Mouse (Mus musculus) CH12.LX (cell line): ENCODE measurements around the gene Cacng5. TPM values are rescaled to one million over a fixed set of nuclear protein-coding genes. Genes with fewer than 3 reads are reported as not detected.

Source experiments
- DNase-seq: peaks from one replicate; pipeline ENCODE4 v3.0.0-alpha.2; 2013; ENCODE audit errors: extremely low read depth
- H3K27ac ChIP-seq: 2 replicates; pipeline ENCODE4 v1.5.1; 2012; ENCODE audit warnings: low read depth, mild to moderate bottlenecking, control low read depth, moderate library complexity; ENCODE audit not compliant: insufficient read depth
- H3K27me3 ChIP-seq: replicated peaks from 2 replicates; pipeline ENCODE3; 2012; ENCODE audit warnings: inconsistent platforms
- H3K36me3 ChIP-seq, 2 experiments: replicated peaks in 1 of 2; 2 replicates each; pipeline versions ENCODE3 to v1.6.1; 2012; ENCODE audit warnings: inconsistent platforms in 1 of 2, low read length in 1 of 2, mild to moderate bottlenecking in 1 of 2, mixed read lengths in 1 of 2, moderate library complexity in 1 of 2; ENCODE audit not compliant: control insufficient read depth in 1 of 2, insufficient read depth in 1 of 2
- H3K4me1 ChIP-seq, 2 experiments: 2 replicates each; pipeline ENCODE4 v1.6.1; 2012; ENCODE audit warnings: inconsistent platforms in 1 of 2, moderate library complexity in 1 of 2; ENCODE audit not compliant: insufficient read depth in 2 of 2, control insufficient read depth in 1 of 2
- H3K4me2 ChIP-seq: 2 replicates; pipeline ENCODE4 v1.6.1; 2012; ENCODE audit warnings: low read depth, mild to moderate bottlenecking, control low read depth; ENCODE audit not compliant: poor library complexity, insufficient read depth, severe bottlenecking
- H3K4me3 ChIP-seq, 3 experiments: fragments of 150-350 bp in 1 of 3; sonication (generic) in 1 of 3; replicated peaks in 1 of 3; 2 replicates each; pipeline versions ENCODE3 to v1.5.1; 2011 to 2012; ENCODE audit warnings: low read depth in 2 of 3, low read length in 2 of 3, mild to moderate bottlenecking in 2 of 3, moderate library complexity in 2 of 3, control low read depth in 1 of 3, improper control_type of control experiment in 1 of 3, inconsistent platforms in 1 of 3, mixed read lengths in 1 of 3; ENCODE audit not compliant: poor library complexity in 1 of 3
- H3K79me2 ChIP-seq: replicated peaks from 2 replicates; pipeline ENCODE4 v1.6.1; 2012; ENCODE audit warnings: mild to moderate bottlenecking, moderate library complexity; ENCODE audit not compliant: control insufficient read depth, poor library complexity, insufficient read depth, severe bottlenecking; ENCODE audit errors: extremely low read depth
- H3K9ac ChIP-seq: 2 replicates; pipeline ENCODE4 v1.6.1; 2012; ENCODE audit warnings: low read depth, mild to moderate bottlenecking, control low read depth, moderate library complexity; ENCODE audit not compliant: insufficient read depth
- H3K9me3 ChIP-seq: replicated peaks from 2 replicates; pipeline ENCODE3; 2012; ENCODE audit warnings: low read length, inconsistent platforms, mixed read lengths
- BHLHE40 ChIP-seq: IDR thresholded peaks from 2 replicates; pipeline ENCODE4 v1.6.1; 2011; ENCODE audit warnings: mild to moderate bottlenecking, low read depth, low read length, improper control_type of control experiment
- CHD1 ChIP-seq: IDR thresholded peaks from 2 replicates; pipeline ENCODE4 v1.6.1; 2012; ENCODE audit warnings: low read depth, low read length, improper control_type of control experiment, inconsistent platforms
- E2F4 ChIP-seq: IDR thresholded peaks from 2 replicates; pipeline ENCODE4 v1.6.1; 2011; ENCODE audit warnings: low read depth, low read length, improper control_type of control experiment; ENCODE audit not compliant: insufficient replicate concordance
- ELF1 ChIP-seq: IDR thresholded peaks from 2 replicates; pipeline ENCODE4 v1.6.1; 2014; ENCODE audit warnings: low read depth, mild to moderate bottlenecking, inconsistent platforms, low read length, improper control_type of control experiment
- ETS1 ChIP-seq: conservative IDR thresholded peaks from 2 replicates; pipeline ENCODE4 v1.6.1; 2012; ENCODE audit warnings: low read depth, mild to moderate bottlenecking, inconsistent platforms, low read length, improper control_type of control experiment, moderate library complexity
- GABPA ChIP-seq: IDR thresholded peaks from 2 replicates; pipeline ENCODE4 v1.6.1; 2012; ENCODE audit warnings: low read depth, low read length, improper control_type of control experiment, inconsistent platforms; ENCODE audit not compliant: insufficient replicate concordance
- IRF4 ChIP-seq: IDR thresholded peaks from 2 replicates; pipeline ENCODE4 v1.6.1; 2014; ENCODE audit warnings: low read depth, mild to moderate bottlenecking, inconsistent platforms, low read length, improper control_type of control experiment
- JUN ChIP-seq: IDR thresholded peaks from 2 replicates; pipeline ENCODE4 v1.6.1; 2011; ENCODE audit warnings: low read depth, mild to moderate bottlenecking, low read length, improper control_type of control experiment, moderate library complexity; ENCODE audit not compliant: insufficient read depth
- KAT2A ChIP-seq: IDR thresholded peaks from 2 replicates; pipeline ENCODE4 v1.6.1; 2012; ENCODE audit warnings: low read length, improper control_type of control experiment, inconsistent platforms; ENCODE audit not compliant: insufficient replicate concordance
- MAFK ChIP-seq: IDR thresholded peaks from 2 replicates; pipeline ENCODE4 v1.6.1; 2011; ENCODE audit warnings: low read length, improper control_type of control experiment; ENCODE audit not compliant: insufficient replicate concordance
- MAX ChIP-seq: IDR thresholded peaks from 2 replicates; pipeline ENCODE4 v1.6.1; 2011; ENCODE audit warnings: low read length, improper control_type of control experiment
- MAZ ChIP-seq: IDR thresholded peaks from 2 replicates; pipeline ENCODE4 v1.6.1; 2012; ENCODE audit warnings: low read depth, mild to moderate bottlenecking, inconsistent platforms, low read length, improper control_type of control experiment, moderate library complexity
- MEF2A ChIP-seq: IDR thresholded peaks from 2 replicates; pipeline ENCODE4 v1.6.1; 2014; ENCODE audit warnings: low read depth, mild to moderate bottlenecking, inconsistent platforms, low read length, improper control_type of control experiment, borderline replicate concordance
- MXI1 ChIP-seq: IDR thresholded peaks from 2 replicates; pipeline ENCODE4 v1.6.1; 2011; ENCODE audit warnings: mild to moderate bottlenecking, low read depth, low read length, improper control_type of control experiment
- MYC ChIP-seq: IDR thresholded peaks from 2 replicates; pipeline ENCODE4 v1.6.1; 2011; ENCODE audit warnings: low read depth, mild to moderate bottlenecking, improper control_type of control experiment, low read length
- NRF1 ChIP-seq: IDR thresholded peaks from 2 replicates; pipeline ENCODE4 v1.6.1; 2014; ENCODE audit warnings: low read depth, mild to moderate bottlenecking, inconsistent platforms, low read length, improper control_type of control experiment, moderate library complexity
- PAX5 ChIP-seq: IDR thresholded peaks from 2 replicates; pipeline ENCODE4 v1.6.1; 2012; ENCODE audit warnings: low read length, inconsistent platforms, mixed read lengths
- POLR2A ChIP-seq: IDR thresholded peaks from 2 replicates; pipeline ENCODE4 v1.6.1; 2011; ENCODE audit warnings: low read depth, mild to moderate bottlenecking, improper control_type of control experiment, low read length
- POLR2AphosphoS2 ChIP-seq: IDR thresholded peaks from 2 replicates; pipeline ENCODE4 v1.6.1; 2011; ENCODE audit warnings: low read depth, low read length, improper control_type of control experiment
- RAD21 ChIP-seq: IDR thresholded peaks from 2 replicates; pipeline ENCODE4 v1.6.1; 2011; ENCODE audit warnings: low read depth, mild to moderate bottlenecking, low read length, improper control_type of control experiment, moderate library complexity
- TBP ChIP-seq: conservative IDR thresholded peaks from 2 replicates; pipeline ENCODE4 v1.6.1; 2011; ENCODE audit warnings: low read depth, low read length, improper control_type of control experiment
- USF1 ChIP-seq: IDR thresholded peaks from 2 replicates; pipeline ENCODE4 v1.6.1; 2014; ENCODE audit warnings: low read depth, mild to moderate bottlenecking, inconsistent platforms, low read length, improper control_type of control experiment
- ZC3H11A ChIP-seq: IDR thresholded peaks from 2 replicates; pipeline ENCODE4 v1.6.1; 2012; ENCODE audit warnings: low read depth, mild to moderate bottlenecking, inconsistent platforms, low read length, improper control_type of control experiment
- ZKSCAN1 ChIP-seq: IDR thresholded peaks from 2 replicates; pipeline ENCODE4 v1.6.1; 2012; ENCODE audit warnings: low read depth, inconsistent platforms, low read length, improper control_type of control experiment, borderline replicate concordance
- ZMIZ1 ChIP-seq: IDR thresholded peaks from 2 replicates; pipeline ENCODE4 v1.6.1; 2012; ENCODE audit warnings: low read depth, mild to moderate bottlenecking, inconsistent platforms, low read length, improper control_type of control experiment
- ZNF384 ChIP-seq: IDR thresholded peaks from 2 replicates; pipeline ENCODE4 v1.6.1; 2012; ENCODE audit warnings: low read depth, low read length, improper control_type of control experiment, inconsistent platforms
- dilution Hi-C: fragments of 300-500 bp; cut with MboI; formaldehyde crosslinking; loops from 2 replicates; pipeline ENCODE4 v1.14.3; 2020; ENCODE audit warnings: low sequenced_read_pairs; ENCODE audit not compliant: extremely low pct_unique_long_range_greater_than_20kb, extremely low pct_ligation_motif_present
- in situ Hi-C: fragments of 300-500 bp; cut with MboI; formaldehyde crosslinking; loops from 3 replicates; pipeline ENCODE4 v1.14.3; 2019; ENCODE audit warnings: low sequenced_read_pairs, low pct_ligation_motif_present, low pct_unique_long_range_greater_than_20kb, mixed read lengths
- polyA plus RNA-seq: library from polyadenylated mRNA; unstranded; fragments of >175 nt; gene quantifications from 2 replicates; pipeline ENCODE4 v1.2.1, GENCODE M21; 2012; ENCODE audit warnings: low read depth; ENCODE audit not compliant: insufficient read length
- total RNA-seq, 2 experiments: library from RNA; depleted of rRNA; stranded (reverse); fragments of 300-350 nt in 1 of 2; fragments of >200 nt in 1 of 2; gene quantifications; 2 replicates each; pipeline ENCODE4 v1.2.3; 2012 to 2014

The Cacng5 gene
- total and polyA plus RNA-seq, 3 experiments, result not detected

- H3K79me2 ChIP-seq, result no peaks in the 10 kb centered on the region
- H3K9ac ChIP-seq, result no peak overlapping the region
- no peaks in the 10 kb centered on the region for H3K36me3 ChIP-seq
- H3K4me3 ChIP-seq, result no peak overlapping the region
- no peaks in the 10 kb centered on the region for H3K27me3 ChIP-seq
- TF ChIP-seq POLR2A (no peak), POLR2AphosphoS2 (no peak), MYC (no peak), ZMIZ1 (no peak), ZKSCAN1 (no peak), MAX (no peak), GABPA (no peak), RAD21 (no peak), NRF1 (no peak), TBP (no peak), JUN (no peak), MAZ (no peak), IRF4 (no peak), MEF2A (no peak), USF1 (no peak), MXI1 (no peak), ZNF384 (no peak)
- TF ChIP-seq, all 38 proteins: peak for 0
- H3K27ac ChIP-seq, result no peak overlapping the region
- DNase-seq, result no peak
- H3K4me2 ChIP-seq, result no peak overlapping the region
- in situ Hi-C loops, result no loop called here
- H3K4me1 ChIP-seq, result peaks cover 0 to 8% of the 10 kb centered on the region in 2 experiments; a peak in 1 of 4 replicates
- dilution Hi-C loops, result no loop called here
- H3K9me3 ChIP-seq, result no peaks in the 10 kb centered on the region
These were observed 14.9 kb upstream of the Cacng5 start for GRCm38 (mm10) chr11:107929712-107930111.

- in situ Hi-C loops, result no loop called here
- H3K9me3 ChIP-seq, result no peaks in the 10 kb centered on the region
- H3K4me3 ChIP-seq, result no peak overlapping the region
- TF ChIP-seq MEF2A, result no peak
- TF ChIP-seq ZKSCAN1, result no peak
- TF ChIP-seq ETS1, result no peak
- TF ChIP-seq KAT2A, result no peak
- no peak for TF ChIP-seq JUN
- TF ChIP-seq ELF1, result no peak
- TF ChIP-seq IRF4, result no peak
- TF ChIP-seq MAFK, result no peak
- no peak for TF ChIP-seq MYC
- no peak for TF ChIP-seq PAX5
- TF ChIP-seq GABPA, result no peak
- no peak for TF ChIP-seq E2F4
- no peak for TF ChIP-seq BHLHE40
- no peak for TF ChIP-seq ZC3H11A
- TF ChIP-seq MAX, result no peak
- no peak for TF ChIP-seq CHD1
- no peak for TF ChIP-seq TBP
- TF ChIP-seq NRF1, result no peak
- H3K27ac ChIP-seq, result no peak overlapping the region
- DNase-seq, result no peak
- H3K9ac ChIP-seq, result no peak overlapping the region
- peaks cover 0 to 9% of the 10 kb centered on the region in 2 experiments; a peak in 3 of 4 replicates for H3K4me1 ChIP-seq
- no peaks in the 10 kb centered on the region for H3K36me3 ChIP-seq
- H3K79me2 ChIP-seq, result no peaks in the 10 kb centered on the region
- H3K4me2 ChIP-seq, result no peak overlapping the region
- peaks cover 8% of the 10 kb centered on the region for H3K27me3 ChIP-seq
- dilution Hi-C loops, result no loop called here
These were observed 5.1 kb upstream of the Cacng5 start for GRCm38 (mm10) chr11:107919852-107920508.
